In the genomic region with DNA sequence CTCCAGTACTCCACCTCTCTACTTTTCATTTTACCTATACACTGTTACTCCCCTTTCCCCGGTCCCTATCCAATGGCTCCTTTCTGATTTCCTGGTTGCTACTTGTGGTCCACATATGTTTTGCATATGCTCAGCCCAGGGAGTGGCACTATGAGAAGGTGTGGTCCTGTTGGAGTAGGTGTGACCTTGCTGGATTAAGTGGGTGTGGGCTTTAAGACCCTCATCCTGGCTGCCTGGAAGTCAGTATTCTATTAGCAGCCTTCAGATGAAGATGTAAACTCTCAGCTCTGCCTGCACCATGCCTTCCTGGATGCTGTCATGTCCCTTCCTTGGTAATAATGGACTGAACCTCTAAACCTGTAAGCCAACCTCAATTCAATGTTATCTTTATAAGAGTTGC, we compare ENCODE assay signal across 28 mouse cellular contexts.
"Had no signal": no experiment of that assay in that cellular context is flagged by ENCODE, and none has a peak within 500 bp of the region (broad histone marks: within the 10 kb centered on the region; RNA-seq: fewer than 3 reads in every experiment).

No protein-coding gene starts in this region.

- H3K27ac ChIP-seq: embryonic facial prominence, embryonic 12.5 days; embryonic facial prominence, embryonic 13.5 days; embryonic facial prominence, embryonic 15.5 days; forebrain, embryonic 10.5 days; forebrain, embryonic 12.5 days; forebrain, embryonic 13.5 days; forebrain, embryonic 15.5 days; gastrocnemius, adult 2 months; heart, adult 2 months had no signal

- H3K4me2 ChIP-seq: embryonic facial prominence, embryonic 12.5 days; embryonic facial prominence, embryonic 13.5 days; embryonic facial prominence, embryonic 15.5 days; forebrain, embryonic 12.5 days; forebrain, embryonic 13.5 days; forebrain, embryonic 15.5 days had no signal

- H3K9me3 ChIP-seq: embryonic facial prominence, embryonic 10.5 days; embryonic facial prominence, embryonic 12.5 days; embryonic facial prominence, embryonic 13.5 days; embryonic facial prominence, embryonic 15.5 days; forebrain, embryonic 10.5 days; forebrain, embryonic 12.5 days; forebrain, embryonic 13.5 days; forebrain, embryonic 15.5 days had no signal

- H3K4me3 ChIP-seq: embryonic facial prominence, embryonic 10.5 days; embryonic facial prominence, embryonic 12.5 days; embryonic facial prominence, embryonic 13.5 days; embryonic facial prominence, embryonic 15.5 days; erythroblast, embryonic 14.5 days; forebrain, embryonic 10.5 days; forebrain, embryonic 12.5 days; forebrain, embryonic 13.5 days; forebrain, embryonic 15.5 days; gastrocnemius, adult 2 months; heart, adult 2 months had no signal

- H3K27me3 ChIP-seq: embryonic facial prominence, embryonic 12.5 days; embryonic facial prominence, embryonic 13.5 days; embryonic facial prominence, embryonic 15.5 days; forebrain, embryonic 13.5 days; forebrain, embryonic 15.5 days had no signal

- DNase-seq: cerebellum, adult 2 months; cerebellum, adult 8-10 months; cerebellum, adult 9-10 months; cerebellum, adult 9-11 months; cerebellum, postnatal 10 days; cerebellum, postnatal 14 days; cerebellum, postnatal 25 days; cerebellum, postnatal 36 days; embryo, embryonic 11 days; forebrain, postnatal 0 days; gastrocnemius, adult 2 months; gastrocnemius, postnatal 10 days; gastrocnemius, postnatal 14 days; gastrocnemius, postnatal 25 days; gastrocnemius, postnatal 36 days; heart, adult 18-20 months; heart, adult 2 months had no signal

- H3K36me3 ChIP-seq: embryonic facial prominence, embryonic 10.5 days; embryonic facial prominence, embryonic 12.5 days; embryonic facial prominence, embryonic 13.5 days; embryonic facial prominence, embryonic 15.5 days; forebrain, embryonic 10.5 days; forebrain, embryonic 12.5 days; forebrain, embryonic 15.5 days had no signal

- H3K9ac ChIP-seq: embryonic facial prominence, embryonic 12.5 days; embryonic facial prominence, embryonic 13.5 days; embryonic facial prominence, embryonic 15.5 days; forebrain, embryonic 12.5 days; forebrain, embryonic 13.5 days; forebrain, embryonic 15.5 days; forebrain, postnatal 0 days had no signal

- ATAC-seq: forebrain, embryonic 13.5 days; forebrain, embryonic 14.5 days; forebrain, embryonic 15.5 days; forebrain, embryonic 16.5 days; forebrain, postnatal 0 days had no signal
